Mouse (Mus musculus): ENCODE results near the gene Zbtb9. TPM values are rescaled to one million over a fixed set of nuclear protein-coding genes. Genes with fewer than 3 reads are reported as not detected.

Zbtb9 gene
- polyA plus RNA-seq, 1 experiment from 2014 or later: 14.7 TPM

DNA sequence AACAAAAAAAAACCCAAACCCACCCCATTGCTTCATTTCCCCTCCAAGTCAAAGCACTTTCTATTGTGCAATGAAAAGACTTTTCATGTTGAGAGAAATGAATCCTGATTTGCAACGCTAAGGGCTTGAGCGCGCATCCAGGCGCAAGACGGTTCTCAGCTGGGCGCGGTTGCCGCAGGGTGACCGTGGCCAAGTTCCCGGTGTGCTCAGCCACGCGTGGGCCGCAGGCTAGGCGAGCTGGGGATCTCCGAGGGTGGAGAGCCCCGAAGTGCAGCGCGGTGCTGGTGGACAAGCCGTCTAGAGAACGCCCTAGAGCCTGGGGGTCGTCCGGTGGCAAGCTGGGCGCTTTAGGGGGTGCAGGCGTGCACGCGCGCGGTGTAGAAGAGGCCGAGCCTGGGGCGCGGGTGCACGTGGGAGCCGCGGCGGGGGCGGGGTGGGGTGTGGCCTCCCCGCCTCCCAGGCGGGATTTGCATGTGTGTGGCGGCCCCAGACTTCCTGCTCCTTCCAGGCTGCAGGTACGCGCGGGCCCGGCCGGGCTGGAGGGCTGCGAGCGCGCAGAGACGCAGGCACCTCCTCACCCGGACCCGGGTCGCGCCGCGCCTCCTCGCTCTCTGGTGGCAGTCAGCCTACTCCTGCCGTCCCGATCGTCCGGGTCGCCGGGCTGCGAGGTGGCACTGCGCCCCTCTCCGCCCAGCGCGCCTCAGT lies 84.0 kb downstream of the Zbtb9 start, which contains the start of gene Itpr3:
Gene Itpr3, plus strand, starts transcription at position 493 of the 705 bp plus-strand sequence.
- WGBS: under 1% methylated on average over 62 of the region's 66 CpGs
- peak within 1 kb of the TSS; percentile 47 for H3K4me3 ChIP-seq
- H3K36me3 ChIP-seq: no peaks in the 10 kb centered on the region
- H3K27me3 ChIP-seq: peaks cover 56% of the 10 kb centered on the region
- 0 out of 2 replicates have a peak, but pooled peaks have one; percentile 48 for ATAC-seq (ENCODE audit: low FRiP score, low read depth)
- peaks cover 22% of the 10 kb centered on the region for H3K4me1 ChIP-seq (replicated peaks)
- peak within 1 kb of the TSS; percentile 44 for H3K9ac ChIP-seq
- peak within 1 kb of the TSS; percentile 60 for H3K27ac ChIP-seq (replicated peaks)
- H3K9me3 ChIP-seq: no peaks in the 10 kb centered on the region
- peak within 1 kb of the TSS; percentile 82 for H3K4me2 ChIP-seq

GRCm38 (mm10) chr17:27057517-27058055 lies 84.6 kb downstream of the Zbtb9 start:
- 2% methylated on average over 24 of the region's 24 CpGs for WGBS
- no peak for ATAC-seq (ENCODE audit: low FRiP score, low read depth)
- peak overlapping the region; percentile 47 for H3K4me3 ChIP-seq
- H3K9ac ChIP-seq: peak overlapping the region; percentile 44
- H3K27ac ChIP-seq (replicated peaks): no peak overlapping the region
- peak overlapping the region; percentile 82 for H3K4me2 ChIP-seq
- peaks cover 56% of the 10 kb centered on the region for H3K27me3 ChIP-seq
- H3K4me1 ChIP-seq (replicated peaks): peaks cover 22% of the 10 kb centered on the region
- no peaks in the 10 kb centered on the region for H3K9me3 ChIP-seq
- H3K36me3 ChIP-seq: no peaks in the 10 kb centered on the region

Small RNAs within 50 kb of the gene (microRNA-seq; reads per million reads assigned to microRNA genes)
- gene Mir3083: 1.3 reads per million
- 0.65 reads per million for gene Mir6968

Other genes starting within 250 kb of the Zbtb9 start
- 54.8 and 58.6 TPM in 2 replicates for gene Bnip1, start 192.1 kb upstream of the Zbtb9 start, polyA plus RNA-seq (2015; fragmentation: Nextera tagmentation; extraction: Ambion mirVana)
- gene Nkx2-5, start 128.2 kb upstream of the Zbtb9 start, polyA plus RNA-seq (2015; fragmentation: Nextera tagmentation; extraction: Ambion mirVana): 0.09 TPM in 1 of 2 replicates, not detected in the other
- 3.4 and 3.7 TPM in 2 replicates for gene Kifc5b, start 56.1 kb upstream of the Zbtb9 start, polyA plus RNA-seq (2015; fragmentation: Nextera tagmentation; extraction: Ambion mirVana)
- gene Phf1, start 40.1 kb upstream of the Zbtb9 start, polyA plus RNA-seq (2015; fragmentation: Nextera tagmentation; extraction: Ambion mirVana): 32.3 and 34.7 TPM in 2 replicates
- gene Cuta, start 33.6 kb upstream of the Zbtb9 start, polyA plus RNA-seq (2015; fragmentation: Nextera tagmentation; extraction: Ambion mirVana): 134 and 138 TPM in 2 replicates
- 4.7 and 5.1 TPM in 2 replicates for gene Syngap1, start 31.9 kb upstream of the Zbtb9 start, polyA plus RNA-seq (2015; fragmentation: Nextera tagmentation; extraction: Ambion mirVana)
- gene Bak1, start 55.8 kb downstream of the Zbtb9 start, polyA plus RNA-seq (2015; fragmentation: Nextera tagmentation; extraction: Ambion mirVana): 4.1 and 4.5 TPM in 2 replicates
- gene Itpr3, start 84.1 kb downstream of the Zbtb9 start, polyA plus RNA-seq (2015; fragmentation: Nextera tagmentation; extraction: Ambion mirVana): 0.79 and 1.2 TPM in 2 replicates
- 379 and 389 TPM in 2 replicates for gene Uqcc2, start 160.7 kb downstream of the Zbtb9 start, polyA plus RNA-seq (2015; fragmentation: Nextera tagmentation; extraction: Ambion mirVana)
- gene Ip6k3, start 194.6 kb downstream of the Zbtb9 start, polyA plus RNA-seq (2015; fragmentation: Nextera tagmentation; extraction: Ambion mirVana): 0.26 and 0.28 TPM in 2 replicates
- gene Lemd2, start 231.3 kb downstream of the Zbtb9 start, polyA plus RNA-seq (2015; fragmentation: Nextera tagmentation; extraction: Ambion mirVana): 20.8 and 23.7 TPM in 2 replicates